Mouse (Mus musculus) brain, embryonic 14.5 days (tissue): ENCODE measurements around the gene Nags. TPM values are rescaled to one million over a fixed set of nuclear protein-coding genes. Genes with fewer than 3 reads are reported as not detected.

ENCODE experiments used
- DNase-seq: peaks from one replicate; pipeline ENCODE4 v3.0.0-alpha.2; 2011; ENCODE audit warnings: low read depth
- CTCF ChIP-seq: fragments of 200-500 bp; IDR thresholded peaks from 2 replicates; pipeline ENCODE4 v1.5.1; 2012; ENCODE audit warnings: inconsistent platforms, mild to moderate bottlenecking, moderate library complexity, borderline replicate concordance; ENCODE audit not compliant: insufficient read depth, insufficient read length; ENCODE audit errors: extremely low read depth
- POLR2A ChIP-seq: fragments of 200-500 bp; IDR thresholded peaks from 2 replicates; pipeline ENCODE4 v1.6.1; 2012; ENCODE audit warnings: mild to moderate bottlenecking, inconsistent platforms, borderline replicate concordance; ENCODE audit not compliant: poor library complexity, insufficient read depth, insufficient read length, severe bottlenecking; ENCODE audit errors: extremely low read depth
- polyA plus RNA-seq: library from polyadenylated mRNA; depleted of rRNA; stranded (reverse); fragments of >200 nt; gene quantifications from 2 replicates; pipeline ENCODE4 v1.2.3, GENCODE M21; 2012

The Nags gene
- polyA plus RNA-seq, 1 experiment = 0.04 TPM

DNA sequence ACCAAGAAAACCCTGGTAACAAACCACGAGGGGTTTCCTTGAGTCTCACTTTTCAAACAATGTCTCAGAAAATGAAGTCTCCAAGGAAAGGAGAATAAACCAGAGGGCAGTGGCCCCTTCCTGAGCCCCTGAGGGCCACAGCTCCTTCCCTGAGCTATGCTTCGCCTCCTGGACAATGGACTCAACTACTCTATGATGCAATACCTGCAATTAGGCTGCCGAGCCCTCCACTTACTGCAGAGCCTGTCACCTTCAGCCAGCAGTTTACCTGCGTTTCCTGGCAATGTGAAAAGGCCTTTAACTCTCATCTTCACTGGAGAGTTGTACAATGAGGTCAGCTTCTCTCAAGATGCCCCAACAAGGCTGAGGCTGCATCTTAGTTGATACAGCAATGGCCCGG is 23.4 kb downstream of the Nags start:
- no peak for DNase-seq
- TF ChIP-seq POLR2A (no peak), CTCF (no peak)

- DNase-seq = no peak
- no peak for TF ChIP-seq POLR2A
- no peak for TF ChIP-seq CTCF
Observed at GRCm38 (mm10) chr11:102179836-102180235, 34.5 kb downstream of the Nags start.

DNA sequence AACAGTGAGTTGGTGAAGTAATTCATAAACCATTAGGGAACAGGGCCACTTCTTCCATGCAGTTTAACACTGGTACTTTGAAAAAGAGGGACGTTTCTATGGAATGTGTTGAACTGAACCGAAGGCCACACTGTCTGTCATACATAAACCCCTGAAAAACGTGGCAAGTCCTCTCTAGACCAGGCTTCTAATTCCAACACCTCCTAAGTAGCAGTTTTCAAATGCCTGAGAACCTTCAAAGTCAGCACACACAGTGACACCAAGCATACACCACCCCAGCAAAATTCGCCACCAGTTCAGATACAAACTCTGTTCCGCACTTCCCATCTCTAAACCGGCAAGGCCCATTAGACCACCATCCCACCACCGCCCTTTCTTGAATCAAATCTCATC is 38.9 kb downstream of the Nags start:
- DNase-seq = no peak

GRCm38 (mm10) chr11:102184646-102185495 is 39.6 kb downstream of the Nags start, which contains the start of gene Lsm12:
Gene Lsm12 (minus strand): TSS chr11:102185296.
- peak; percentile 97 for DNase-seq
- TF ChIP-seq POLR2A (peak; percentile 94), CTCF (no peak)

More for the DNA sequence above, 38.9 kb downstream of the Nags start:
- TF ChIP-seq CTCF = no peak
- TF ChIP-seq POLR2A = no peak

DNA sequence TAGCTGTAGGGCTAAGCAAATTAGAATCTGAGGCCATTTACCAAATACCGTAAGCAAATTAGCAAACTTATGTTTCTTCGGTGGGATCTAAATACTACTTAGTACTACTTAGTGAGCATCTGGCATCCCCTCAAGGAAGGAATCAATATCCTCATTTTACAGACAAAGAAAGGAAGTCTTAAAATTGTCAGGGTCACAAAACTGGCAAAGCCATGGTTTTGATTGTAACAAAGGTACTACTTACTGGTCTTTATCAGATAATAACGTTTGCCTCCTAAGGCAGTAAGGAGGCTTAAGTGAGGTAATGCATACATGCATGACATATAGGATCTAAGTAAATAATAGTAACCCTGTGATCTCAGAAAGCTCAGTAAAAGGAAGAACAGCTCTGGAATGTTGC is 40.4 kb downstream of the Nags start:
- DNase-seq = no peak
- TF ChIP-seq POLR2A = no peak
- no peak for TF ChIP-seq CTCF

- no peak for DNase-seq
- TF ChIP-seq CTCF (no peak), POLR2A (no peak)
Observed at GRCm38 (mm10) chr11:102186235-102186634, 40.9 kb downstream of the Nags start.

GRCm38 (mm10) chr11:102188980-102189379 is 43.7 kb downstream of the Nags start:
- TF ChIP-seq CTCF (no peak), POLR2A (no peak)
- DNase-seq = no peak

- TF ChIP-seq POLR2A (no peak), CTCF (no peak)
Observed at GRCm38 (mm10) chr11:102189461-102190436, 44.4 kb downstream of the Nags start, which contains the start of gene G6pc3. Gene G6pc3 (plus strand): TSS chr11:102189620.

GRCm38 (mm10) chr11:102190848-102191247 is 45.5 kb downstream of the Nags start:
- no peak for DNase-seq
- TF ChIP-seq POLR2A (no peak), CTCF (no peak)

More at GRCm38 (mm10) chr11:102189461-102190436, 44.4 kb downstream of the Nags start, which contains the start of gene G6pc3:
- DNase-seq = peak; percentile 95

DNA sequence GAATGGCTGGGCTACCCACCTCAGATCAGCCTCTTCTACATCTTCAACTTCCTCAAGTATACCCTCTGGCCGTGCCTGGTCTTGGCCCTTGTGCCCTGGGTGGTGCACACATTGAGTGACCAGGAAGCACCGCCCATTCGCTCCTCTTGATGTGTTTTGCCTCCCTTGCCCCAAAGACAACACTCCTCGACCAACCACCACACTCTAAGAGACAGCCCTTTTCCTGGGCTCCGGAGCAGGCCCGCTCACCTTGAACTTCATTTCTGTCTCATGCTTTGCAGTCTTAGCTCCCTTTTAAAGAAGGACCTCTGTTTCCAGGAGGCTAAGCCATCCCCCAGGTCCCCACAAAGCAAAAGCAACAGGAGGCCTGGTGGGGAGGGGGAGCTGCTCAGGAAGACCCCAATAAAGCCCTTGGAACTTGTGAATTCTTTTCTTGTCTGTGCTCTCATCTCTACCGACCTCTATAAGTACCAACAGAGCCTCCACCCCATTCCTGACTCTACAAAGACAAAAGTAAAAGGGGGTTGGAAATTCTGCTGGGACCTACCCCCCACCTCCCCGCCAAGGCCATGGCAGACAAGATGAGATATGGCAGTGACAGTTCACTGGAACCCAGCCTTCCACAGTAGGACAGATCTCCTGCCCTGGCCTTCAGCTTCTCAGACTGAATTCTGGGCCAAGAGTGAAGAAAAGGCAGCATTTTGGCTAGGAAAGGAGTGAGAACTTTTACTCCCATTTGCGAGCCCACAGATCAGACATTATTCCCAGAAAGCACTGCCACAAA is 48.5 kb downstream of the Nags start:
- TF ChIP-seq CTCF (no peak), POLR2A (no peak)
- DNase-seq = no peak
